In the genomic region with DNA sequence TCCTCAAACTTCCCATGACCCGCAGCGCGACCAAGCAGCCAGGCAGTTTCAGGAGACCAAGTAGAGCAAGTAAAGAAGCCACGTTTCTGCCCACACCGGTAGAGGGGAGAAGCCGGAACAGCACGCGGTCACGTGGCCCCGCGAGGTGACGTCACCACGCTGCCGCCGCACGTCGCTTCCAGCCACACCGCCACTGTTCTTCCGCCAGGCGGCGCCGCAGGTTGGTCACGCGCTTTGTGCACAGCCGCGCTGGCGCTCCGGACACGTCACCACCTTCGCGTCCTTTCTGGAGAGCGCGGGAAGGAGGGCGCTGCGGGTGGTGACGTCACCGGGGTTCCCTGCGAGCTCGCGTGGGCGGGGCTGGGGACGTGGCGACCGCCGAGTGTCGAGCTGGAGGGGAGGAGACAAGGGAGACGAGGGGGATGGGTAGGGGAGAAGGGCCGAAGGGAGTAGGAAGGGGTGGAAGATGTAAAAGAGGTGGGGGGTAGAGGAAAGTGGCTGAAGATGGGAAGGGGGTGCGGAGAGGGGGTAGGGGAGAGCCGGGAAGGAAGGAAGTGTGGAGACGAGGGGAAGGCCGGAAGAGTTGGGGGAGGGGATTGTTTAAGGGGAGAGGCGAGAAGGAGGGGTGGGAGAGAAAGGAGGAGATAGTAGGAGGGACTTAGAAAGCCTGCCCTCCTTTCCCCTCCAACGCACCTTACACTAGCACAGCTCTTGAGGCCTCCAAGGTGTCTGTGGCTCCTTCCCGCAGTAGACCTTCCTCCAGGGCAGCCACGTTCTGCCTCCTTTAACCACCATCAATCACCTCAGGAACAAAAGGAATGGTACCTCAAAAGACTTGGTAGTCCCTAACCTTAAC, we compare ENCODE assay signal across 8 mouse cellular contexts. TPM values are rescaled to one million over a fixed set of nuclear protein-coding genes. Genes with fewer than 3 reads are reported as not detected.
DNase-seq lines count a peak whose midpoint lies in the region; ATAC-seq lines count a peak whose summit lies in the region.

No protein-coding gene starts in this region.

- intact Hi-C loops in heart, postnatal 14 days (cut with DNase I): loop anchor here (1.0 to 5.0 kb wide), 3 partner anchors 24 to 195 kb away; a partner anchor contains a TSS

- peak overlapping the region; percentile 92 for H3K27ac ChIP-seq in forebrain, embryonic 14.5 days (ENCODE audit: low read depth, low read length)
- peak overlapping the region; percentile 93 for H3K27ac ChIP-seq in neural tube, embryonic 15.5 days (replicated peaks)

- peak; percentile 96 for ATAC-seq in forebrain, embryonic 14.5 days
- ATAC-seq in neural tube, embryonic 15.5 days (ENCODE audit: low FRiP score): peak; percentile 95

- peak; percentile 100 for DNase-seq in ES-CJ7 (ENCODE audit: low read depth, low spot score)
- DNase-seq in cerebellum, adult 11 months: peak; percentile 100
- peak; percentile 99 for DNase-seq in forebrain, embryonic 14.5 days (ENCODE audit: low spot score)
- DNase-seq in heart, postnatal 14 days: peak; percentile 100
- DNase-seq in layer of hippocampus, adult 11-12 months (ENCODE audit: low spot score): peak; percentile 100
- DNase-seq in lung, adult 18-20 months: peak; percentile 99
- peak; percentile 99 for DNase-seq in testis, postnatal 14 days (ENCODE audit: low spot score)

- peaks cover 18% of the 10 kb centered on the region for H3K36me3 ChIP-seq in forebrain, embryonic 14.5 days (ENCODE audit: control insufficient read depth, insufficient read depth, low read length)
- peaks cover 21% of the 10 kb centered on the region for H3K36me3 ChIP-seq in neural tube, embryonic 15.5 days

- peak overlapping the region; percentile 74 for H3K4me2 ChIP-seq in forebrain, embryonic 14.5 days (ENCODE audit: low read length)
- peak overlapping the region; percentile 81 for H3K4me2 ChIP-seq in neural tube, embryonic 15.5 days

- peaks cover 14% of the 10 kb centered on the region for H3K4me1 ChIP-seq in forebrain, embryonic 14.5 days (ENCODE audit: control insufficient read depth, insufficient read depth, low read length)
- peaks cover 19% of the 10 kb centered on the region for H3K4me1 ChIP-seq in neural tube, embryonic 15.5 days

- no peaks in the 10 kb centered on the region for H3K9me3 ChIP-seq in forebrain, embryonic 14.5 days (replicated peaks; ENCODE audit: control insufficient read depth, low read length)
- H3K9me3 ChIP-seq in neural tube, embryonic 15.5 days (replicated peaks): no peaks in the 10 kb centered on the region

- H3K27me3 ChIP-seq in forebrain, embryonic 14.5 days (replicated peaks; ENCODE audit: control insufficient read depth, insufficient read depth, low read length): no peaks in the 10 kb centered on the region
- H3K27me3 ChIP-seq in neural tube, embryonic 15.5 days (replicated peaks): no peaks in the 10 kb centered on the region

- under 1% methylated on average over 56 of the region's 56 CpGs for WGBS in forebrain, embryonic 14.5 days
- WGBS in neural tube, embryonic 15.5 days: under 1% methylated on average over 54 of the region's 56 CpGs

- peak overlapping the region; percentile 65 for H3K9ac ChIP-seq in forebrain, embryonic 14.5 days (ENCODE audit: low read length)
- H3K9ac ChIP-seq in neural tube, embryonic 15.5 days (replicated peaks): peak overlapping the region; percentile 58

- peak overlapping the region; percentile 31 for H3K4me3 ChIP-seq in forebrain, embryonic 14.5 days (ENCODE audit: low read depth, low read length)
- peak overlapping the region; percentile 42 for H3K4me3 ChIP-seq in neural tube, embryonic 15.5 days (replicated peaks)

RNA-seq across cellular contexts. Expression of a gene that starts 34.2 kb away (rescaled TPM):
- 33.6 and 35.2 TPM in 2 replicates for polyA plus RNA-seq in forebrain, embryonic 14.5 days (2014; fragmentation: Nextera tagmentation; extraction: Ambion mirVana)
- total RNA-seq in heart, postnatal 14 days (2021): 10 to 100 TPM; 11.4 to 12.4 TPM
- 22.2 and 25.6 TPM in 2 replicates for polyA plus RNA-seq in neural tube, embryonic 15.5 days (2015; fragmentation: Nextera tagmentation; extraction: Ambion mirVana)

RNA-seq across cellular contexts. Expression of a gene that starts 45.9 kb away (rescaled TPM):
- polyA plus RNA-seq in forebrain, embryonic 14.5 days (2014; fragmentation: Nextera tagmentation; extraction: Ambion mirVana): 1.9 TPM in 1 of 2 replicates, not detected in the other
- total RNA-seq in heart, postnatal 14 days (2021): not detected
- not detected in 2 replicates for polyA plus RNA-seq in neural tube, embryonic 15.5 days (2015; fragmentation: Nextera tagmentation; extraction: Ambion mirVana)

RNA-seq across cellular contexts. Expression of a gene that starts 53.8 kb away (rescaled TPM):
- 176 and 206 TPM in 2 replicates for polyA plus RNA-seq in forebrain, embryonic 14.5 days (2014; fragmentation: Nextera tagmentation; extraction: Ambion mirVana)
- total RNA-seq in heart, postnatal 14 days (2021): 100 to 1,000 TPM; 168 to 179 TPM
- polyA plus RNA-seq in neural tube, embryonic 15.5 days (2015; fragmentation: Nextera tagmentation; extraction: Ambion mirVana): 331 and 342 TPM in 2 replicates

Comparison
In these comparisons a context has a peak if more than half of its experiments do, and no peak if none do; other contexts are left out.
1. Peak in every context shown above with its lines: DNase-seq, ATAC-seq, H3K4me3 ChIP-seq and H3K27ac ChIP-seq.